Mouse (Mus musculus) lung, postnatal 25 days (tissue): ENCODE data around the gene Enpp7.

ENCODE experiments used
- DNase-seq: peaks from one replicate; pipeline ENCODE4 v3.0.0; 2022; ENCODE audit warnings: low spot score

The Enpp7 gene

GRCm38 (mm10) chr11:118997182-118997581 lies 9.2 kb downstream of the Enpp7 start:
- DNase-seq: no peak

- peak; percentile 63 for DNase-seq
Observed at GRCm38 (mm10) chr11:118998540-118999265, 10.7 kb downstream of the Enpp7 start.

DNA sequence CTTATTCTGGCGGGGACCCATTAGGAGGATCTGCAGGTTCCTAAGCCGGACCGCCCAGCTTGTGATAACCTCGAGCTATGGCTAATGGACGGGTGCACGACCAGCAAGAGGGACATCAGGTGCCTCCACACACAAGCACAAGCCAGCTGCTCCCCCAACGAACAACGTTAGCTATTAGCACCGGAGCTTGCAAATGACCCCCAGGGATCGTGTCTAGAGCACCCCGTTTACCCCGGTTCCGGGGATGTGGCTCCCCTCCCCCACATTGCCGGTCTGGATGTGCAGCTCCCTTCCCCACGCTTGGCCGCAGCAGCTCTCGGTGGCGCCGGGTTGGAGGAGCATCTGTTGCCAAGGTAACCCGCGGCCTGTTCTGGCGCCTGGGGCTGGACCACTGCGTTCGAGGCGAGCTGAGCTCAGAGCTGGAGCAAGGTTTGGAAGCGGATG lies 11.4 kb downstream of the Enpp7 start:
- DNase-seq: no peak

DNA sequence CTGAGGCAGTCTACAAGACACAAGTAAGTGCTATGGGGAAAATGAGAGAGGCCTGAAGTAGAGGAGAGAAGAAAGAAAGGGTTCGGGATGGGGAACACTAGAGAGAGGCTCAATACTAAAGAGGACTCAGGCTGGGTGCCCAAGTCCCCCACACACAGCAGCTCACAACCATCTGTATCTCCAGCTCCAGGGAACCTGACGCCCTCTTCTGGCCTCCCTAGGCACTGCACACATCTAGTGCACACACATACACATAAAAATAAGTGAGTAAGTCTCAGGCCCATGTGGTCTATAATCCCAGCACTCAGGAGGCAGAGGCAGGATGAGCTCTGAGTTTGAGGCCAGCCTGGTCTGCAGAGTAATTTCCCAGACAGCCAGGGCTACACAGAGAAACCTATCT lies 12.9 kb downstream of the Enpp7 start:
- DNase-seq: no peak

DNA sequence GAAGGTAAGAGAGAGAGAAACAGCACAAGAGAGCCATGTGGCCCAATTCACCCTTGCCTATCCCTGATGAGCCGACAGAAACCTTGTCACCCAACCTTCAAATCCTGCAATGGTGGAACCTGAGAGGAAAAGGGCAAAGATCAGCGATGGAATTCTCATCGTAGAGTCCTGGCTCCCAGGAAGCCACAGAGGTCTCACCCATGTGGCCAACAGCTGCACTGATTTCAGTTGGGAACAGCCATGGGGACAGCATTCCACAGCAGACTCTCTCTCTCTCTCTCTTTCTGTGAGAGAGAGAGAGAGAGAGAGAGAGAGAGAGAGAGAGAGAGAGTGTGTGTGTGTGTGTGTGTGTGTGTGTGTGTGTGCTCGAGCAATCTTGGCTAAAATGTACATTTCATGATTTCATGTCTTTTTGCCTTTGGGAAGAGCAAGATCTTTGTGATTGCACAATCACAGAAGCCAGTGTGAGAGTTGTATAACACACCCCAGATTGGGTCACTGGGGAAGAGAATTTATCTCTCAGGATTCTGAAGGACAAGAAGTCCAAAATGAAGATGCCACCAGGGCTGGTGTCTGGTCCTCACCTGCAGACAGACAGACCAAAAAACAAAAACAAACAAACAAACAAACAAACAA lies 13.6 kb downstream of the Enpp7 start:
- no peak for DNase-seq

DNA sequence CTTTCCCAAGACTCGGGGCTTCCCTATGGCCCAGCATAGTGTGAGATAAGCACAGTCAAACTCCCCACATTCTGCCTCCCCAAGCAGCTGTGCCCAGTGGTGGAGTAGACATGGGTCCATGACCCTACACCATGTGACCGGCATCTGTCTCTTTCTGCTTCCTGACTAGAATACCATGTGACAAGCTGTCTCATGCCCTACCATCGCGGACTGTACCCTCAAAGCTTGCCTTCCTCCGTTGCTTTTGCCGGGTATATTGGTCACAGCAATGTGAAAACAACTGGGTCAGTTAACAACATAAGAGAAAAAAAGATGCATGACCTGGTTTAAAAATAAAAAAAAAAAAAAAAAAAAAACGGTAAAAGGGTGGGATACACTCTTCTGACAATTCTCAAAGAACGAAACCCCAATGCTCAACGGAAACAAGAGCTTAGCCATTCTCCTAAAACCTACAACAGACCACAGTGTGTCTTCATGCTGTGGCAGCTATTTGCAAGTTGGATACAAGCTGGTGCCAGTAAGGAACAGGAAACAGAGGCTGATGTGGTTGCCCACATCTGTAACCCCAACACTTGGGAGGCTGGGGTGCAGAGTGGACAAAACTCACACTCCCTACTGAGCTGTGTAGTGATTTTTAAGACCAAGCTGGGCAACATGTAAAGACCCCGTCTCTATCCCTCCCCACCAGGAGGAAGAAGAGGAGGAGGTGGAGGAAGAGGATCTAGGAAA lies 17.7 kb downstream of the Enpp7 start:
- no peak for DNase-seq

- no peak for DNase-seq
Observed at GRCm38 (mm10) chr11:119006462-119006861, 18.5 kb downstream of the Enpp7 start.

DNA sequence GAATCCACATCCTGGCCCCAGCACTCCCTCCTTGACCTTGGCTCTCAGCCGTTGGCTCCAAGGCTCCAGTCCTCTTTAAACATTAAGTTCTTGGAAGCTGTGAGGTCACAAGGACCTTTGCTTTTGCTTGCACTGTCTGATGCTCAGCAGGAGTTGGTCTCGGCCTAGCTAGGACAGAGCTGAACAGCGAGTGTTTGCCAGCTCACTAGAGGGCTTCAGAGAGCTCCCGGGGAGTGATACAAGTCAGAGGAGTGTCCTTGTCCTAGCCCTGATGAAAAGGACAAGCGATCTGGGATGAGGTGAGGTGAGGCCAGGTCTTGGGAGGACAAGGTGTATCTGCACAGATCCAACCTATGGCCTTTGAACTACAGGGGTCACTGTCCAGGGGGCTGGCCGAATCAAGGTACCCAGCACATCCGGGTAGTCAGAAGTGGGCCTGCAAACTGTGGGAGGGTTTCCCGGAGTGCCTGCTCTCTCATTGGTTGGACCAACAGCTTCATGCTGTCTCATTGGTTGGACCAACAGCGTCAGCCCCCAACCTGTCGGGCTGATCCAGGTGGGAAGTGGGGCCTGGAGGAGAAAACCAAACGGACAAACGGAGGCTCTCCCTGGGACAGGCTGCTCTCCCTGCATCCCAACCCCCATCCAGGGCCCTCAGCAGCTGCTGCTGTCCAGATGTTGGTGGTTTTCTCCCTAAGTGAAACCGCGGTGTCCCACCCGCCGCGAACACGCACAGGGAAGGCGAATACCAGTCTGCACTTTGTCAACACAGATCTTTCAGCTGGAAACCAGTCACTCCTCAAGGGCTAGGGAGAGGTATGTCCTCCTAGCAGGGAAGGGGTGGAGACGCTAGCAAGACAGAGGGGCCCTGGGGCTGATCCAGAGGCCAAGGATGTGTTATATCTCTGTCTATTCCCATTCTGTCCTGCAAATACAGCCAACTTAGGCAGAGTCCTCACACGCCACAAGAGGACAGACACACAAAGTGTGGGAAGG lies 19.8 kb downstream of the Enpp7 start:
- DNase-seq: peak; percentile 67

DNA sequence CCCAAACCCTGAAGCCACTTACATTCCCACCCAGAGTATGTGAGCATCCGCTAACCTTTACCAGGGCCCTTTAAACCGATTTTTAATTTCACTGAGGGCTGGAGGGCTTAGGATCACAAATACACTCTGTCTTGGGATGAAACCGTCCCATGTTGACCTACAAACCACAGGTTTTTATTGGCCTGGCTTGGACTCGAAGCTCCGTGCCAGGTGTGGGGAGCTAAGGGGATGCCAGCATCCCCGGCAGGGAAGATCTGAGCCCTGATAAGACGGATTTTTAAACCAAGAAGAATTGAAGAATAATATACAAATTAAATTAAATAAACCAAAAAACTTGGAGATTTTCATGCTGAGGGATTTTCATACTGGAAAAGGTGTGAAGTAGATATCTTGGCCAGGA lies 26.5 kb downstream of the Enpp7 start:
- DNase-seq: no peak

GRCm38 (mm10) chr11:119017506-119017905 lies 29.5 kb downstream of the Enpp7 start:
- DNase-seq: no peak

- DNase-seq: peak; percentile 22
Observed at GRCm38 (mm10) chr11:119021180-119021579, 33.2 kb downstream of the Enpp7 start.

- DNase-seq: no peak
Observed at GRCm38 (mm10) chr11:119022068-119022894, 34.3 kb downstream of the Enpp7 start.

DNA sequence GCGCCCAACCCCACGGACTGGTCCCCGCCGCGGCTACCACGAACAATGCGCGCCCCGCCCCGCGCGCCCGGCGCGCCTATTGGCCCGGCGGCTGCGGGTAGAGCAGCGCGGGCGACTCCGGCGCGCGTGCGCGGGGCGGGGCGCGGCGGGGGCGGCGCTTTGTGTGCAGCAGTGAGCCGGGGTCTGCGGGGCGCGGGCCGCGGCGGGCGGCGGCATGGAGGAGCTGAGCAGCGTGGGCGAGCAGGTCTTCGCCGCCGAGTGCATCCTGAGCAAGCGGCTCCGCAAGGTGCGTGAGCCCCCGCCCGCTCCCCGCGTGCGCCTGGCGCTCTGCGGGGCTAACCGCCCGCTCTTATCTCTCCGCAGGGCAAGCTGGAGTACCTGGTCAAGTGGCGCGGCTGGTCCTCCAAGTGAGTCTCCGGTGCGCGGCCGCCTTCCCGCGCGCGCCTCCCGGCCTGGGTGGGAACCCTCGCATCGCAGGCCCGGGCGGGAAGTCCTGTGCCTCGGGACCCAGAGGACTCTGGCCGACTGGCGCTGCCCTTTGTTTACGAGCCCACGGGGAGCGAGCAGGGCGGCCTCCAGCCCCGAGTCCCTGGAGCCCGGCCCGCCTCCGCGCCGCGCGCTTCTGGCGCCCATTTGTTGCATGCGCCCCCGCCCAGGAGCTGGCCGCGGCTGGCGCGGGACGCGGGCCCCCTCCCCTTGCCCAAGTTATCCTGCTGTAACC lies 35.1 kb downstream of the Enpp7 start, which contains the start of gene Cbx2:
Gene Cbx2, plus strand, starts transcription at position 68 of the 721 bp plus-strand sequence.
- DNase-seq: peak; percentile 85

- no peak for DNase-seq
Observed at GRCm38 (mm10) chr11:119023616-119023980, 35.6 kb downstream of the Enpp7 start.

GRCm38 (mm10) chr11:119024260-119024659 lies 36.3 kb downstream of the Enpp7 start:
- DNase-seq: no peak

DNA sequence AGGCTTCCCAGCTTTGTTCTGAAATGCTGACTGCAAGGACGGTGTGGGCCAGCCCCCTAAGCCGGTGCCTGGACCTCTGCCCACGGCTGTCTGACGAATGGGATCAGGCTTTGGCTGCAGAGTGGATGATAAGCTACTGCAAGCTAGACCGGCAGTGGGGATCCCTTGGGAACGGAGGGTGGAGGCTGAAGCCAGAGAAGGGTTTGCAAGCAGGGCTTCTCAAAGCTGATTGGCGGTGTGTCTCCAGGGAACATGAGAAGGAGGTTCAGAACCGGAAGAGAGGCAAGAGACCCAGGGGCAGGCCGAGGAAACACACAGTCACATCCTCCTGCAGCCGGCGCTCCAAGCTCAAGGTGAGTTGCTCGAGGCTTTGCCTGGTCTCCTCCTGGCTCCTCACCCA lies 38.2 kb downstream of the Enpp7 start:
- no peak for DNase-seq

DNA sequence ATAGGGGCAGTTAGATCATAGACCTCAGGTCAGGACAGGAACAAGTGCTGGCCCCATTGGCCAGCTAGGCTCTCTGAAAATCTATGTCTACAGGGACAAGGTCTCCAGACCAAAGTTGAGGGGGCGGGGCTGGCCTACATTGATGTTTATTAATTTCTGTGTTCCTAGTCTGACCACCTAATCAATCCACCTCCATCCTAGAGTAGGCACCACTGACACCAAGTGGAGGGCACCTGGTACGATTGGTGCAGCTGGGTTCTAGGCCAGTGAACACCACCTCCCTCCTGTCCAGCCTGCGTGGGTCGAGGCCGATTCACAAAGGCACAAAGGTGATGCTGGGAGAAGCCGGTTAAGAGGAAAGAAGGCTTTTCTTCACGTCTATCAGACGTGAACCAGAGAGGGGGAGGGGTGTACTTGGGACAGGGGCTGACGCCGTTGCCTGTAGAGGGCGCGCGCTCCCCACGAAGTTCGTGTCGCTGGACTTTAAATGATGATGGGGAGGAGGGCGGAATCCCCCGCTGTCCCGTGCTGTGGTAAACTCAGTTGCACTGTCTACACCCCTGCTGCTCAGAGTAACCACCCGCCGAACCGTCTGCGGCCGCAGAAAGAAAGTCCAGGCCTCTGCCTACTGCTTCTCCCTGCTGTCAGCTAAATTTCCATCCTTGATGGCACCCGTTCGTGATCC lies 46.0 kb downstream of the Enpp7 start:
- DNase-seq: peak; percentile 87

DNA sequence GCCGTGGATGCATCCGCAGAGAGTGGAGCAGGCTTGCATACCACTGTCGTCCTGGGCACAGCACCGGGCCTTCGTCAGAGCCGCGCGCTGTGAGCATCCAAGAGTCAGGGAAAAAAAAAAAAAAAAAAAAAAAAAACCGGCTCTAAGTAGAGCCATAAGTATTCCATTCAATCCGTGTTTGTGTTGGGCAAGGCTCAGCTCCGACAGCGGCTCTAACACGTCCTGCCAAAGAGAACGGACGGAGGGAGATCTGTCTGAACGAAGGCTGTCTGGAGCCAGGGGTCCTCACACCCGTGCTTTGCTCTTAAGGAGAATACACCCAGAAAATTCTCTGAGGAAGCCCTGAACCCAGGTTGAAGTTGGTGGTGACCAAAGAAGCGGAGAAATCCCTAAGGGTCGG lies 46.6 kb downstream of the Enpp7 start:
- no peak for DNase-seq

- DNase-seq: no peak
Observed at GRCm38 (mm10) chr11:119035094-119035685, 47.2 kb downstream of the Enpp7 start.
